Mouse (Mus musculus) inflammation-experienced regulatory T-cells (primary cell): ENCODE results near the gene Tarbp1. TPM values are rescaled to one million over a fixed set of nuclear protein-coding genes. Genes with fewer than 3 reads are reported as not detected.

ENCODE experiments used
- polyA plus RNA-seq, 2 experiments: library from polyadenylated mRNA; unstranded; fragments of 100-300 nt; shearing (Covaris generic); gene quantifications; one replicate each; pipeline ENCODE4 v1.2.1; 2017

The Tarbp1 gene
- 10 to 100 TPM in 1 of 2 experiments, 1 to 10 TPM in 1; 6.9 to 11.6 TPM for polyA plus RNA-seq

GRCm38 (mm10) chr8:126474299-126475187 is at the start of gene Tarbp1:
TSS of gene Tarbp1 (minus strand) at chr8:126475065.

DNA sequence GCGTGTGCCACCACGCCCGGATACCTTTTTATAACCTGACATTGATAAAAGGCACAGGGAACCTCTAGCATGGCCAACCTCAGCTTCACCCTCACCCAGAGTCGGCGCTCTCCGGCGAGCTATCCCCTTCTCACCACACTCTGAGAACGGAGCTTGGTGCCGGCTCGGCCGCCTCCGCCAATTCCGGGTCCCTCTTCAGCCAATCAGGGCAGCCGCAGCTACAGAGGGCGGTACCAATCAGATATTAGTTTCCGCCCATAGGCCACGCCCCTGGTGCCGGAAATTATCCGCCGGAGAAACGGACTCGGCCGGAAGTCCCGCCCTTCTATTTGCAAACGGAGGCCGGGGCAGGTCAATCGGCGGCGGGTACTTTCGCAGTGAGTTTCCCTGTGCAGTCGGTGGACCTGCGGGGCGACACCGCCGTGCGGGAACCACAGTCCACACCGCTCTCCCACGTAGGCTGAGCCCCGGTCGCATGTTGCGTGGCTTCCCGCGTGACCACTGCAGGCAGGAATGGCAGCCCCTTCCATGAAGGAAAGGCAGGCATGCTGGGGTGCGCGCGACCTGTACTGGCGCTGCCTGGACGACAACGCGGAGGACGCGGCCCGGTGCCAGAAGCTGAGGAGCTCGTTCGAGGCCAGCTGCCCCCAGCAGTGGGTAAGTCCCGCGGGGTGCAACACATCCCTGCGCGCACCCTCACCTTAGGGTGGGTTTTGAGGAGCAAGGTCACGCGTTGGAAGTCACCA is 52.5 kb downstream of the Tarbp1 start, which contains the start of gene Coa6:
TSS of gene Coa6 (plus strand) at position 342 of the 746 bp plus-strand sequence.

Other genes starting within 250 kb of the Tarbp1 start
- under 1 TPM in 1 of 2 experiments, not detected in 1; 0.18 TPM for gene Slc35f3, start 176.5 kb downstream of the Tarbp1 start, polyA plus RNA-seq
- 10 to 100 TPM; 48.8 to 61.2 TPM for gene Coa6, start 52.5 kb downstream of the Tarbp1 start, polyA plus RNA-seq
- 100 to 1,000 TPM in 1 of 2 experiments, 10 to 100 TPM in 1; 82.6 to 111 TPM for gene Irf2bp2, start 118.9 kb upstream of the Tarbp1 start, polyA plus RNA-seq